Mouse (Mus musculus): Measurements from ENCODE around the gene Hbp1.

DNA sequence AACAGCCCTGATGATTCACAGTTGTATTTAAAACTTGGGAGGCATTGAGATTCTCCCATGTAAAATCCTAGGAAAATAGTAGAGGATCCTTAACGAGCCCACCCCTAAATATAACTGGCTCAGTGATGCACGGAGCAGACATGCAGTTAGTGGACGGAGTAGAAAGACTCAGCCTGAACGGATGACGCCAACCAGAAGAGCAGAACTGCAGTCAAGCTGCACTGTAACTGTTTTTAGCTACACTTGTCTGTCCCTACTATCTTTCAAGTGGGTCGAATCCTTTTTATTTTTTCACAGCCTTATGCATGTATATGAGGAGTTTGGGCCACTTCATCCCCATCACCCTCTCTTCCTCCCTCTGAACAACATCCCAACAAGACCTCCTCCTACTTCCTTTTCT lies 35.4 kb upstream of the Hbp1 start:
- TF ChIP-seq POLR2A (IDR thresholded peaks at IDR 0.05; ENCODE audit: control insufficient read depth, extremely low read depth, insufficient read depth, low read length, poor library complexity) (no peak), CTCF (IDR thresholded peaks at IDR 0.05; ENCODE audit: borderline replicate concordance, control insufficient read depth, extremely low read depth, insufficient read depth, low read length, poor library complexity) (no peak)

All from thymus, adult 2 months (tissue).